Mouse (Mus musculus) kidney, embryonic 16.5 days (tissue): Measurements from ENCODE around the gene Pwp1. TPM values are rescaled to one million over a fixed set of nuclear protein-coding genes. Genes with fewer than 3 reads are reported as not detected.
A peak's percentile ranks its signal among the peaks of the same experiment; 100 is the strongest.
"Not testable (repeated sequence)": the region's sequence is repeated elsewhere in the genome, so short reads cannot be mapped to it uniquely, and the experiment has no call there.

Source experiments
- ATAC-seq: fragments of 200-750 bp; cut with Nextera tagmentation; 2 replicates; pipeline ENCODE4 v1.8.0; 2017; ENCODE audit warnings: moderate TSS enrichment; ENCODE audit not compliant: low FRiP score, low TSS enrichment
- H3K27ac ChIP-seq: fragments of 300-500 bp; sonication (generic); 2 replicates; pipeline ENCODE4 v1.5.1; 2014; ENCODE audit warnings: low read length
- H3K27me3 ChIP-seq: fragments of 300-500 bp; sonication (generic); 2 replicates; pipeline ENCODE4 v1.6.1; 2014; ENCODE audit warnings: low read length, control low read depth, mixed read lengths; ENCODE audit not compliant: insufficient read depth
- H3K36me3 ChIP-seq: fragments of 300-500 bp; sonication (generic); 2 replicates; pipeline ENCODE4 v1.6.1; 2014; ENCODE audit warnings: low read length, control low read depth, mixed read lengths; ENCODE audit not compliant: insufficient read depth
- H3K4me1 ChIP-seq: fragments of 300-500 bp; sonication (generic); 2 replicates; pipeline ENCODE4 v1.6.1; 2014; ENCODE audit warnings: low read length, control low read depth, mixed read lengths; ENCODE audit not compliant: insufficient read depth
- H3K4me2 ChIP-seq: fragments of 300-500 bp; sonication (generic); replicated peaks from 2 replicates; pipeline ENCODE4 v1.6.1; 2014; ENCODE audit warnings: low read depth, low read length
- H3K4me3 ChIP-seq: fragments of 300-500 bp; sonication (generic); 2 replicates; pipeline ENCODE4 v1.5.1; 2014; ENCODE audit warnings: mild to moderate bottlenecking, low read length
- H3K9ac ChIP-seq: fragments of 300-500 bp; sonication (generic); replicated peaks from 2 replicates; pipeline ENCODE4 v1.6.1; 2014; ENCODE audit warnings: low read length
- H3K9me3 ChIP-seq: fragments of 300-500 bp; sonication (generic); 2 replicates; pipeline ENCODE4 v1.6.1; 2016; ENCODE audit warnings: low read length, control low read depth
- WGBS: fragments of 180-500 bp; shearing (Covaris S2); extraction: QIAGEN DNeasy Blood & Tissue Kit; methylation state at CpG from one replicate; pipeline ENCODE4 v1.1.7; 2014; 5-methylcytosine and 5-hydroxymethylcytosine counted together
- polyA plus RNA-seq: library from polyadenylated mRNA; unstranded; fragments of >200 nt; fragmentation: Nextera tagmentation; extraction: Ambion mirVana; gene quantifications from 2 replicates; pipeline ENCODE4 v1.2.1, GENCODE M21; 2015

Pwp1 gene
- 83.1 and 87.0 TPM in 2 replicates for polyA plus RNA-seq

DNA sequence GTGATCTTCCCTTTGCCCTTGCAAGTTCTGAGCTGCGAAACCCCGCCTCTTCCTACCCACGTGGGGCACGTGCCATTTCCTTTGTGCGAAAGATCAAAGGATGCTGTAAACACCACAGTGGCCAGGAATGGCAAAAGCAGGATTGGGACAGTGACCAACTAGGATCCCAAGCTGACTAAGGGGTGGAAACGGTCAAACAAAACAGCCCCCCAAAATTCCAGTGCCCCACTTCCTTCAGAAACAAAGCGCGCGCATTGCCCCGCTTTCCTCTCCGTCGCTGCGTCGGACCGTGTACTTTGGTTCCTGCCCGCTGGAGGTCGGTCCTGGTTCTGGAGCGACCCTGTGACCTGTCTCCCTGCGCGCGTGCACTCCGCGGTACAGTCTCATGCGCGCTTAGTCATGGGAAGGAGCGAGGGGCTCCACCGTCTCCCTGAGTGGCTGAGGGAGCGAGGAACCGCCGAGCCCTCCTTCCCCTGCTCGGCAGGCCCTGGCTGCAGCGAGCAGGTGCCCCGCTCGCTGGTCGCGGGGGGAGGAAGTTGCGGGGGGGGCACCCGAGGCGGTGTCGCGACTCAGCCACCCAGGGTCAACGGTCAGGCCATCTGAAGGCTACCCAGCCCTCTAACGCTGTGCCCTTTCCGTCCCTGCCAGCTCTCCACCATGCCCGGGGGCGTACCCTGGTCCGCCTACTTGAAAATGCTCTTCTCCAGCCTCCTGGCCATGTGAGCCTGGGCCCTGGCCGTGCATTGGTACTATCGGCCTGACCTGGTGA is at the start of gene Pwp1:
TSS of gene Pwp1 (plus strand) at position 410 of the 769 bp plus-strand sequence.
- Histone ChIP-seq H3K4me2 (peak within 1 kb of the TSS; percentile 81), H3K4me3 (peak within 1 kb of the TSS; percentile 55), H3K9ac (peak within 1 kb of the TSS; percentile 72), H3K27ac (peak within 1 kb of the TSS; percentile 3; the same call in 1 of the 2 replicates)
- peak; percentile 94 for ATAC-seq
- H3K36me3 ChIP-seq, H3K9me3 ChIP-seq, H3K4me1 ChIP-seq, H3K27me3 ChIP-seq: not testable (repeated sequence)
- WGBS: 3% methylated on average over 47 of the region's 49 CpGs

DNA sequence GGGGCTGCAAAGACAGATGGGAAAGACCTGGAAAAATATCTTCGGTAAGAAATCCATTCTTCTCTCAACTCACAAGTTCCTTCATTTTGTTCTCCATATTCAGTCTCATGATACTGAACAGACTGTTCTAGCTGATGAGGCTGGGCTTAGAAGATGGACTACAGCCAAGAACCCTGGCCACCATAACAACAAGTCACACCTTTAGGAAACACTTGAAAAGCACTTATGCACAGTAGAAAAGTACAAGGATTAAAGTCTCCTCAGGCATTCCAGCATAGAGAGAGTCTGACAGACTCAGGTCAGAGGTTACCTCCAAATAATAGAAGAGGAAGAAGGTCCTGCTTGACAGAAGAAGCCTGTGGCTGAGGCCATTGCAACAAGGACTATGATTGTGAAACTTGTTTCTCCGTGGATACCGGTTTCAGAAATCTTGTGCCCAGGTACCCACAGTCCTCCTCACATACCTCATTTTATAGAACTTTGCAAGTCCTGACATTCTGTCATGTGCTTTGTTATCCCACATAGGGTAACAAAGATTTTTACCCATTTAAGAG is 7.1 kb upstream of the Pwp1 start:
- H3K4me2 ChIP-seq, H3K36me3 ChIP-seq, H3K4me3 ChIP-seq, H3K9ac ChIP-seq, H3K27me3 ChIP-seq, ATAC-seq, H3K27ac ChIP-seq, H3K4me1 ChIP-seq, H3K9me3 ChIP-seq: not testable (repeated sequence)
- 86% methylated on average over 1 of the region's 3 CpGs for WGBS

DNA sequence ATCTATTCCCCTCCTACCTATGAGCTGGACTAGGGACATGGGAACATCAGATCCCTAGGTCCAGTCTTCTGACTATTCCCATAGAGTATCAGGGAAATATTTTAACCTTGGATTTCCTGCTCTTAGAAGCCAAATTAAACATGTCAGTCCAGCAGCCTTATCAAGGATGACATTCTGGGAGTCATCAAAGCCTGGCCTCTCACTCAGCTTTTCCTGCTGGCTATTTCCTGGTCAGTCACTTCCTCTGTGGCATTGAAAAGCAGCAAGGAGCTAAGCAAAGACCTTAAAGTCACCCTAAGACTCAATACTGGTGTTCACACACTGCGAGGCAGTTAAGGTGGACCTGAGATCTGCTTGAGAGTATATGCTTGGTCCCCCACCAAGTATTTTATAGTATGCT is 5.5 kb upstream of the Pwp1 start:
- not testable (repeated sequence) for H3K9ac ChIP-seq, H3K27ac ChIP-seq, H3K9me3 ChIP-seq, H3K4me2 ChIP-seq, H3K27me3 ChIP-seq, H3K36me3 ChIP-seq, H3K4me1 ChIP-seq, ATAC-seq, H3K4me3 ChIP-seq
- 70% methylated on average over 1 of the region's 1 CpGs for WGBS

DNA sequence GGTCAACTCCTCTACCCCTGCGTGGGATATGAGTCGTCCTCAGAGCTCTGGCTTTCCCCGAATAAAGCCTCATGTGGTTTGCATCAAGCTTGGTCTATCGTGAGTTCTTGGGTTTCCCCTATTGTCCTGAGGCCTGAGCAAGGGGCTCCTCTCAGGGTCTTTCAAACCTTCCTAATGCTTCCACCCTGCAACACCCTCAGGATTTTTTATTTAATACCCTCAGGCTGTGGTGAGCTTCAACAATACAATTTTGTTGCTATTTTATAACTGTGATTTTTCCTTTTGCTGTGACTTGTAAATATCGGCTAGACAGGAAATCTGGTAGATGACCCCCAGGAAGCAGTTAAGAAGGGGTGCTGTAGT is 591 bp upstream of the Pwp1 start:
- not testable (repeated sequence) for H3K9me3 ChIP-seq, H3K4me1 ChIP-seq, H3K27ac ChIP-seq, H3K36me3 ChIP-seq, H3K27me3 ChIP-seq, ATAC-seq, H3K9ac ChIP-seq
- Histone ChIP-seq H3K4me3 (peak overlapping the region; percentile 55), H3K4me2 (peak overlapping the region; percentile 81)
- WGBS: 47% methylated on average over 5 of the region's 5 CpGs

DNA sequence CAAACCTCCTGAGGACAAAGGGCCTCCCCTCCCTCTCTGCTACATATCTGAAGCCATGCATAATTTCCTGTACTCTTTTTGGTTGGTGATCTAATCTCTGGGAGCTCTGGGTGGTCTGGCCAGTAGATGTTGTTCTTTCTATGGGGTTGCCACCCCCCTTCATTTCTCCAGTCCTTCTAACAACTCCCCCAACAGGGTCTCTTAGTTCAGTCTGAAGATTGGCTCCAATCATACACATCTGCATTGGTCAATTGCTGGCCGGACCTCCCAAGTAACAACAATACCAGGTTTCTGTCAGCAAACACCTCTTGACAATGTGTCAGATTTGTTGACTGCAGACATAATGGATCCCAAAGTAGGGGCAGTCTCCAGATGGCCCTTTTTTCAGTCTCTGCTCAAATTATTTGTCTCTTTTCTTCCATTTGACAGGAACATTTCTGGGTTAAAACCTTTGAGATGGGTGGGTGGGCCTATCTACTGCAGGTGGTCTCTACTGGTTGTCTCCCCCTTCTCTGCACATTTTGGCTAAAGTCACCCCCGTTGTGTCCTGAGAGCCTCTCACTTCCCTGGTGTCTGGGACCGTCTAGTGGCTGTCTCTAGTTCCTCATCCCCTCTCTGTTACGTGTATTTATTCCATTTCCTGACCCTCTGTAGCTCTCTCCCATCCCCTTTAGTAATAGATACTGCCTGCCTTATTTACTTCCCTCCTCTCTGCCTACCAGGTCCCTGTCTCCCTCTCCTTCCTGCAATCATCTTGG is 17.0 kb downstream of the Pwp1 start:
- H3K9ac ChIP-seq: no peak overlapping the region
- H3K4me1 ChIP-seq: no peaks in the 10 kb centered on the region
- no peak overlapping the region for H3K4me2 ChIP-seq
- no peaks in the 10 kb centered on the region for H3K36me3 ChIP-seq
- no peaks in the 10 kb centered on the region for H3K9me3 ChIP-seq
- no peak overlapping the region for H3K27ac ChIP-seq
- H3K4me3 ChIP-seq: no peak overlapping the region
- ATAC-seq: no peak
- no peaks in the 10 kb centered on the region for H3K27me3 ChIP-seq
- WGBS: 67% methylated on average over 4 of the region's 4 CpGs

DNA sequence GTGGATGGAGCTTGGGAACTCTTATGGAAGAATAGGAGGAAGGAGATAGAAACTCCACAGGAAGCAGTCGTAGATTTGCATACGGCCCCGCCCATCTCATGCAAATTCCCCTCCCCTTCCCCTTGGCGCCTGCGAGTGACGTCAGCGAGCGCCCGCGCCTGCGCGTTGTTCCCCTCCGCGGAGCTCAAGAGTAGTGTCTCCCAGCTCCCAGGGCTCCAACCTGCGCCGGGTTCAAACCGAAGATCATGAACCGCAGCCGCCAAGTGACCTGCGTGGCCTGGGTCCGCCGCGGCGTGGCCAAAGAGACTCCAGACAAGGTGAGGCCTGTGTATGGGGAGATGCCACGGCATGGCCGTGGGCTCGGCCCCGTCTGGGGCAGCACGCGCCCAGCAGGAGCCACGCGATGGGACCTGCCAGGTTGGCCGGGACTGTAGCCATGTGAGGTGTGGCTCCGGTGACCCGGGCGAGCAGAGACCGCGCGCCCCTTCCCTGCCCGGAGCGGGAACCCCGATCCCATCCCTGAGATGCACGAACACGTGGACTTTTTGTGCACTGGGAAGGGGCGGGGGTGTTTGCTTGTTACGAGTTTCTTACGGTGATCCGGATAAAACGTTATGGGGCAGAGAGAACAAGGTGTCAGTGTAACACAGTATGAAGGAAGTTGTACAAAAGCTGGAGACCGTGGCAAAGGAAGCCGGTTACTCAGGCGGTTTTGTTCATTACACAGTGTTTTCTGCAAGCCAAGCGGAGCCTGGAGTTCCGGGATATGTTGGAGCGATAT is 42.6 kb downstream of the Pwp1 start:
- peaks cover 26% of the 10 kb centered on the region for H3K36me3 ChIP-seq
- no peaks in the 10 kb centered on the region for H3K9me3 ChIP-seq
- peak overlapping the region; percentile 83 for H3K9ac ChIP-seq
- H3K27ac ChIP-seq: peak overlapping the region; percentile 74
- H3K4me3 ChIP-seq: peak overlapping the region; percentile 100
- peak overlapping the region; percentile 77 for H3K4me2 ChIP-seq
- H3K27me3 ChIP-seq: no peaks in the 10 kb centered on the region
- H3K4me1 ChIP-seq: peaks cover 9% of the 10 kb centered on the region
- WGBS: under 1% methylated on average over 55 of the region's 55 CpGs
- ATAC-seq: peak; percentile 98

DNA sequence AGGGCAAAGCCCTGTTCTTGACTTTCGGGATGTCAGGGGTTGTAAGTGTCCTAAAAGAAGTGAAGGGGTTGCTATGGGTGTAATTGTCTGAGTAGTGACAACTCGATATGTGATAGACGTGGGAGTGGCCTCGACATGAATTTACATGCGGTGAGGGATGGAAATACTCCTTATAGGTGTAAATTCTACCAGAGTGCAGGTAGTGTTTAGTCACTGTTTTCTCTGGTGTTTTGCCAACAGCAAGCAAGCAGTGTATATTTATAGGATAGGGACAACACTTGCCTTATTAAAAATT is 43.1 kb downstream of the Pwp1 start:
- 1% methylated on average over 5 of the region's 5 CpGs for WGBS
- Histone ChIP-seq H3K9ac (peak overlapping the region; percentile 83), H3K4me1 (peaks cover 9% of the 10 kb centered on the region), H3K4me2 (peak overlapping the region; percentile 77), H3K4me3 (peak overlapping the region; percentile 100), H3K9me3 (no peaks in the 10 kb centered on the region), H3K27ac (0 out of 2 replicates have a peak overlapping the region, but pooled peaks have one; percentile 74), H3K36me3 (peaks cover 26% of the 10 kb centered on the region), H3K27me3 (no peaks in the 10 kb centered on the region)
- peak; percentile 16 for ATAC-seq

DNA sequence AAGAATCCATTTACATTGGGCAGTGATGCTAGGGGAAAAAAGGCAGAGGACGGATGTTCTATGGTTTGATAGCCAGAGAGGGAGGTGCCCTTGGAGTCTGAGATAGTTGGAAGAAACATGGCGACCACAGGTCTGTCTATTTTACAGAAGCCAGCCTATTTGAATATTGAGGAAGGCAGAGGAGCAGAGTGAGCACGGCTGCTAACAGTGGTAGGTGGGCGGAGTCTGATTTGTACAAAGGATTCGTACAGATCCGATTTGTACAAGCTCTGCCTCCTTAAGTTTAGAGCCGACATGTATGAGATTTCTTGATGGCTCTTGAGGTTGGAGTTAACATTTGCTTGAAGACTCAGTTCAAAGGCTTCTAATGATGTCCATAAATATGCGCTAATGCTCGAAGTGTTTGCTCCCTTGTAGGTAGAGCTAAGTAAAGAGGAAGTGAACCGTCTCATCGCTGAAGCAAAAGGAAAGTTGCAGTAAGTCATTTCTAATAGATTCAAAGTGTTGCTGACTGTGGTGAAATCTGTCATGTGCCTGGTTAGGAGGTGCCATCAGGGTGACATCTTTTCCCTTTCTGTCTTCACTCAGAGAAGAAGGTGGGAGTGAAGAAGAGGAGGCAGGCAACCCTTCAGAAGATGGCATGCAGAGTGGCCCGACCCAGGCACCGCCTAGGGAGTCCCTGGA is 44.7 kb downstream of the Pwp1 start:
- no peak for ATAC-seq
- Histone ChIP-seq H3K9me3 (no peaks in the 10 kb centered on the region), H3K9ac (no peak overlapping the region), H3K27me3 (no peaks in the 10 kb centered on the region), H3K27ac (no peak overlapping the region), H3K36me3 (peaks cover 34% of the 10 kb centered on the region), H3K4me1 (peaks cover 9% of the 10 kb centered on the region), H3K4me3 (no peak overlapping the region), H3K4me2 (no peak overlapping the region)
- 89% methylated on average over 13 of the region's 13 CpGs for WGBS

DNA sequence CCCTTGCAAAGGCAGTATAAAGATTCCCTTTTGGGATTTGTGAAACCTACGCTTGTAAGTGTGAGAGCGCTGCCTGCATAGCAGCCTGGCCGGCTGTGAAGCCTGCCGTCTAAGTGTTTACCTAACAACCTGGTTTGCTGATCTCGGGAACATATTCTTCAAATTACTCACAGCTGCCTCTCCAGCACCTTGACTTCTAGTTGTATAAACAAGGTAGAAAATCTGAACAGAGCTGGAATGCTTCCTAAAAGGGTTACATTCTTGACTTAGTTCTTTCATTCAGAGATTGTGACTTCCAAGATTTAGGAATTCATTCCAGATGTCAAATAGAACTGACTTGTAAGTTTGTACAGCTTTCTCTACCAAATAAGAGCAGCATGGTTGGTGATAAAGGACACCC is 46.5 kb downstream of the Pwp1 start:
- H3K9me3 ChIP-seq: no peaks in the 10 kb centered on the region
- H3K36me3 ChIP-seq: peaks cover 51% of the 10 kb centered on the region
- H3K27ac ChIP-seq: no peak overlapping the region
- H3K27me3 ChIP-seq: no peaks in the 10 kb centered on the region
- H3K4me1 ChIP-seq: peaks cover 9% of the 10 kb centered on the region
- ATAC-seq: no peak
- H3K4me2 ChIP-seq: no peak overlapping the region
- no peak overlapping the region for H3K9ac ChIP-seq
- no peak overlapping the region for H3K4me3 ChIP-seq
- 92% methylated on average over 5 of the region's 5 CpGs for WGBS
